Mouse (Mus musculus): ENCODE data around the gene Loxl3.

Gene Loxl3

DNA sequence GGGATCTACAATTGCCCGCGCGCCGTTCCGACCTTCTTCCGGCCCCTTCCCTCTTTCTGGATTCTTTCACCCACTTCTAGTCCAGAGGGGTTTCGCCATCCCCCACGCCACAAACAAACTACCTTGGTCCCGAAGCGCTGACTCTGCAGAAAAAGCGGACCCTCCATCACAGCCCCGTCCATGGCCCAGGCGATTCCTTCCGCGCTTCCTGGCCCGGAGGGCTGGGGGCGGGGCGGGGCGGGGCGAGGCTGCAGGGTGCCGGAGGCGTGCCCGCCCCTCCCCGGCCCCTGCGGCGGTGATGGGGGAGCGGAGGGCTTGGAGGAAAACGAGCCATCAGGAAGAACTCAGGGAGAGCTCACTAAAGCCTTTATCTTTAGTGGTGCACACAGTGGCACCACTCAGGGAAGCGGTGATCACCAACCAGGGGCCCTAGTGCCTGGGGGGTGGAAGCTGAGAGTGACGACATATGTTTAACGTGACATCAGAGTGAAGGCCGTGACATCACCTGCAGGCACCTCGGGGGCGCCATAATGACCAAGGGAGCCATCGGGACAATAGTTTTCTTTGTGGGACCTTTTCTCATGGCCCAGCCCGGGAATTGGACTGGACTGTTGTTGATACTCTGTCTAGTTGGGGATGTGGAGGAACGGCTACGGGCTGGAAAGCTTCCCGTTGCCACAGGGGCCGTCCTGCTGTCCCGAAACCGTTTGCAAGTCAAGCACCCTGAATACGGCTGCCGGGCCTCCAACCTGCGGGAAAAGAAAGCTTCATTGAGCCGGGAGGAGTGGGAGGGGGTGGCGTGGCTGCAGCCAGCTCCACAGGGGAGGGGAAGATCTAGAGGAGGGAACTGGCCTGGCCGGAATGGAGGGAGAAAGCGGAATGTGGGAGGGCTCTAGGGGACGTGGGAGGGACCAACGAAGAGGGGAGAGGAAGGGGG is at the start of gene Loxl3, which contains the start of gene Dok1:
TSS of gene Loxl3 (plus strand) at position 925 of the 937 bp plus-strand sequence.
TSS of gene Dok1 (minus strand) at position 223 of the 937 bp plus-strand sequence.
- peak in 1 of 2 experiments; percentile 28 for DNase-seq (ENCODE audit: low spot score in 2 of 2)

DNA sequence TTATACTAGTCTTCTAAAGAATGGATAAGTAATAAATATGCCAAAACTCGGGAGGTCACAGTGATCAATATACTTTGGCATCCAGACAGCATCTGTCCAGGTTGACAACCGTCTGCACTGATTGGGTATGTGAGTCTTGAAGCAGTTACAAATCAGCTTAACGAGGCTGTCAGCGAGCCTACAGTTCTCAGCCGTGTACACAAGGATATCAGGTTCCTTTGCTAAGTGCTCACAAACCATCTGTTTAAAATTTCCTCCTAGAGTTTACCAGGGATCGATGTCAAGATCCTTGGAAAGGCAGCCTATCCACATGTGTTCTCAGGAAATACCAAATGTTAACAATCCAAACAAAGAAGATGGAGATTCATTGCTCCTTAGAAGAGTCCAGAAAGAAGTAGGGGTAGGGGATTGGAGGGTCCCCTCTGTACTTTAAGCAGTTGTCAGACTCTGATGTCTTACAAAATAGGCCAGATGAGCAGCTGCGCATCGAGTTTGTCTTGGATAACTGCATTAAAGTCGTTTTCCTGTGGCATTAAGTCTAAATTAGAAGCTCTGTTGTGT is 46.5 kb upstream of the Loxl3 start:
- no peak for DNase-seq (ENCODE audit: low spot score in 2 of 2)

DNA sequence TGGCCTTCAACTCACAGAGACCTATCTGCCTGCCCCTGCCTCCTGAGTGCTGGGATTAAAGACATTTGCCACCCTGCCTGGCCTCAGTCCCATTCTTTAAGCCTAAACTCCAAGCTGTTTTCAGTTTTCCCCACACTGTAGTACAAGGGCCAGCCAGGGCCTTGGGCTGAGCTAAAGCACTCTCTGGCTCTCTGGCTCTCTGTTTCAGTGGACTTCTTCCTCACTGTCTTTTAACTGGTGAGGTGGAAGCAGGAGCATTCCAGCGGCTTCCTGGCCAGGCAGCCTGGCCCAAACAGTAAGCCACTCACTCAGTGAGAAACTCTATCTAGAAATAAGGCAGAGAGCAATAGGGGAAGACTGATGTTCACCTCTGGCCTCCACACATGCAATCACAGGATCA is 40.3 kb upstream of the Loxl3 start:
- no peak for DNase-seq (ENCODE audit: low spot score in 2 of 2)

DNA sequence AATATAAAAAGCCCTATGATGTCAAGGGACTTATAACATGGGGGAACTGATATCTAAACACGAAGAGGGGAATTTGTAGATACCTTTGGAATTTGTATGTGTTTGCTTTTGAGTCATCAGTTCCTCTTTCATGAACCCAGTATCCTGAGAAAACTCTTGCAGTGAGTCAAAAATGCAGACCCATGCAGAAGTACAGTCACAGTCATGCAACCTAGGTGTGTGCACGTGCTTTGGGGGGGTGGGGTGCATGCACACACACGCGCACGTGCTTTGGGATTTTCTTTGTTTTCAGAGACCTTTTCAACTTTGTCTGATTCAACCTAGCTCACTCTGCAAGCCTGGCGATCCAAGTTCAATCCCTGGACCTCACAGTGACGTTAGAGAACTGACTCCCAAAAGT is 39.6 kb upstream of the Loxl3 start:
- no peak for DNase-seq (ENCODE audit: low spot score in 2 of 2)

DNA sequence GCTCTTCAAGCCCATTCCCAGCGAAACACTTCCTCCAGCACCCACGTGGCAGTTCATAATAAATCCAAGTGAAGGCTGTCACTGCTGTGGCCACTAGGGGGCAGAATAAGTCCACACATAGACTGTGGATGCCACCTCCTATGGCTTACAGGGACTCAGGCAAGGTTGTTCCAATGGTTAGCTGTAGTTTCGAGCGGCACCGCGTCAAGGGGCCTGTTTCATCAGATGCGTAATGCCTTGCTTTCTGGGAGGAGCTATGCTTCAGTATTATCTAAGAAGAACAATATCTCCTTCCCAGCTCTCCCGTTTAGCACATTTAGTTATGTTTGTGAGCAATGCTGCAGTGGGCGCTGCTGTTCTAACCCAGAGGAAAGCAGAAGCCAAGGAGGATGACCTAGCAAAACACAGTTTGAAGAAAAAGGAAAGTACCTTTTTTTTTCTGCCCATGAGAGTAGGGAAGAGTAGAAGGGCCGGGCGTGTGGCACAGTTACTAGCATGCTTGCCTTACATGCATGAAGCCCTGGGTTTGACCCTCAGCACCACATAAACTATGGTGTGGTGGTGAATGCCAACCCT is 37.1 kb upstream of the Loxl3 start:
- peak; percentile 86 to 97 for DNase-seq (ENCODE audit: low spot score in 2 of 2)

DNA sequence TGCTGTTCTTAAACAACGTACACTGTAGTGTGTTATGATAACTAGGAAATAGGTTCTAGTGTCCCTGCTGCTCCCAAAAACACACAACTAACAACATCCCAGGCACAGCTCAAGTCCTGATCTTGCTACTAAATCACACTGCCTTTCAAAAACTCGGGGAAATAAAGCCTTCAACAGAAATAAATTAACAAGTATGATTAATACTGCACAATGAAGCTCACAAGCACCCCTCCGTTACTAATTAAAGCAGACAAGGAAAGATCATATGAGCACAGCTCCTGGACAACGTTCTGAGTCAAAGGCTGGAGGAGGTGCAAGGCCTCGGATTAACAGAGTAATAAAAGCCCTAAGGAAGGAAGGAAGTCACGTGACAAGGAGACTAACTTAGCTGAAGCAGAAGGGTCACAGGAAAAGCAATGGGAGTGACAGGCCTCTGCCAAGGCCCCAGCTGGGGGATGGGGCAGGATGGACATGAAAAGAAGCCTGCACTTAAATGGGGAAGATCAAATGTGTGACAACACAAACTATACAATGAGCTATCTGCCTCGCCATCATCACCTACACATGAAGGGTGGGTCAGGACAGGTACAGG is 36.4 kb upstream of the Loxl3 start:
- DNase-seq (ENCODE audit: low spot score in 2 of 2): peak; percentile 18 to 23

DNA sequence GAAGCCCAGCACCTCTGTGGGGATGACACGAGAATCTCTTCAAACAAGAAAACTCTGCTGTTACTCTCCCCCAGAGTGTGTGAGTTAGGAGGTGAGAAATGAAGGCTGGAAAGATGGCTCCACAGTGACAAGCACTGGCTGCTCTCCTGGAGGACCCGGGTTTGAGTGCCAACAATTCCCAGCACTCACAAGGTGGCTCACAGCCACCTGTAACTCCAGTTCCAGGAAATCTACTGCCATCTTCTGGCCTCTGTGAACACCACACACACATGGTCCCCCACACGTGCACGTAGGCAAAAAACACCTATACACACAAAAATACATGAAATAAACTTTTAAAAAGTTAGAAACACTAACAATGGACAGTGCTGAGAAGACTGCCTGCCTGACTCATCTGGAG is 35.6 kb upstream of the Loxl3 start:
- DNase-seq (ENCODE audit: low spot score in 2 of 2): no peak

DNA sequence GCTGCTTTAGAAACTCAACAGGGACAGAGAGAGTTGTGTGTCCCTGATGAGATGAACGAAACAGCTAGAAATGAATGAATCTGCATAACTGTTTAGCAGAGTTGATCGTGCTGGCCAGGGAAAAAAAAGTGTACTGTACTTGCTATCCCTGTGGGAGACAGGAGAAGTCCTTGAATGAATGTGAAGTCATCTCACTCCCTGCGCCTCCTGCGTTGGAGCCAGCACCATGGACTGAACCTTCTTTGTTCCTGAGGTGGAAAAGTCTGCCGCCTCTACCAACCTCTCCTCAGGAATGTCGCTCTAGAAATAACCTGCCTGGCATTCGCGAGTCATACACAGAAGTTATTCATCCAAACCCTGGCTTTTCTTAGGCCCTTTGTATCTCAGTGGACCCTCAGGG is 34.0 kb upstream of the Loxl3 start:
- no peak for DNase-seq (ENCODE audit: low spot score in 2 of 2)

DNA sequence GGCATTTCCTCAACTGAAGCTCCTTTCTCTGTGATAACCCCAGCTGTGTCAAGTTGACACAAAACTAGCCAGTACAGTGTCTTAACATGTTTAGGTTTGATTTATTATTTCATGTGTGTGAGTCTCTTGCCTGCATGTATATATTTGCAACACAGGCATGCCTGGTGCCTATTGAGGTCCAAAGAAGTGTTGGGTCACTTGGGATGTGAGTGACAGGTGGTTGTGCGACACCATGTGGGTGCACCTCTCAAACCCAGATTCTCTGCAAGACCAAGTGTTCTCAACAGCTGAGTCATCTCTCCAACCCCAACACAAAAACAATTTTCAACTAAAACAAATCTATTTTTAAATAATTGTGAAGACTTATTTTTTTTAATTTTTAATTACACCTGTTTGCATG is 30.9 kb upstream of the Loxl3 start:
- DNase-seq (ENCODE audit: low spot score in 2 of 2): no peak

DNA sequence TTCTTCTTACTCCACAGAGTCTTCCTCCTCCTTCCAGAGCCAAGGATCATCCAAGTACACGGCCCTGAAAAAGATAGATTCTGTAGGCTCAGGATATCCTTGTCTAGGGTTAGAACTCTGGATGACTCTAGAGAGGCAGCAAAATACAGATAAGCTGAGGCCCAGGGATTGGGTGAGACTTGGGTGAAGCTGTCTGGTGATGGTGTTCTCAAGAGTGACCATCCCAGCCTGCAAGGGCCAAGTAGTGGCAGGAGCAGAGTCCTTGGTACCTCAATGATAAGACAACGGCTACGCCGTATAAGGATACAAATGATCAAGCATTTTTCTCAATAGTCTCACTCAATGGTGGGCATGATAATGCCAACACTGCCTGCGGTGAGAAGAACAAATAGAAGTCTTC is 30.1 kb upstream of the Loxl3 start:
- no peak for DNase-seq (ENCODE audit: low spot score in 2 of 2)

DNA sequence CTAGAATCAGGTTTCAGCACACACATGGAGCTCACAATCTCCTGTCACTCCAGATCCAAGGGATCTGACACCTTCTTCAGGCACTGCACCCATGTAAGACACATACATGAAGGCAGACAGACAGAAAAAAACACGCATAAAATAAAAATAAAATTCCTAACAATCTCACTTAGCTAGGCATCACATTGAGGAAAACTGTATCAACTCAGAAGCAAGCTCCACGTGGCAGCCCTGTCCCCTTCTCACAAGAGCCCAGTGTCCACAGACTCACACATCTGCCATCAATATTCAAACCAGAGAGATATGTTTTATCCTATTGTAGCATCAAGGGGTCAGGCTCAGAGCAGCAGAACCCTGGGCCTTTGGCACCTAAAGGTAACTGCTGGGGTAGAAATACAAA is 29.7 kb upstream of the Loxl3 start:
- no peak for DNase-seq (ENCODE audit: low spot score in 2 of 2)

DNA sequence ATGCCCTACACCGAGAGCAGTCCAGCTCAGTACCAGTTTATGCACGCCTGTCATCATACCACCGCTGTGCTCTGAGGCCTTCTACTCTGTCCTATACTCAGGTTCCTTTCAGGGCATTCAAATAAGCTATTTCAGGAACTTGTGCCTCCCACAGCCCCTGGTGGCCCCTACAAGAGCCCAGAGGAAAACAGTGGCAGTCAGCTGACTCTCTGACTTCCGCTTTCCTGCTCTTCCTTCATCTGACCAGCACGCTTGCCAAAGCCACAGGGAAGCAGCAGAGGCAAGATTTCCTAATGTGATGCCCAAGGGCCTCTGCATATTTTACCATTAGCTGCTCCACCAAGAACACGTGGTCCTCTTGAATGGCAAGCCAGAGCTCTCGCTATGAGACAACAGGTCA is 29.1 kb upstream of the Loxl3 start:
- peak; percentile 15 to 28 for DNase-seq (ENCODE audit: low spot score in 2 of 2)

DNA sequence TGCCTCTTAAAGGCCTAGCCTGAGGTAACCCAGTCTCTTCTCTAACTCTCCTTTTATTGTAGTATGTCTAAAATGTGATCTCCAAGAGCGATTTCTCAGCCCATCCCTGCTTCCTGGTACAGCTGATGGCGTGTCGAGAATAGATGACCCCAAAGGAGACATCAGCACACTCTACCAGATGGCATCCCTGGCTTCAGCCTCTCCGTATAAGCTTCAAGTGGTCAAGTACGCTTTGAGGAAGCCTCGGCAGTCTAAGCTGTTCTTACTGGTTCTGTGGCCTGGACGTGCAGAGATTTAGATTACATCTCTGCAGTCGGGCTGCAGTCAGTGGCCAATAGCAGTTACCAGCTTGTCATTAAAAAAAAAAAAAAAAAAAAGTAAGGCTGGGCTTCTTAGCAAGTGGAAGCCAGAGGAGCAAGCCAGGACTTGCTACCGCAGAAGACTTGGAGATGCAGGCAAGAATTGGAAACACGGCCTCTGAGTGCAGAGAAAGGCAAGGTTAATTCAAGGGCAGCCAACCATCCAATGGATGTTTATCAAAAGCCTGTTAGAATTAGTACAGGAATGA is 28.4 kb upstream of the Loxl3 start:
- DNase-seq (ENCODE audit: low spot score in 2 of 2): no peak

DNA sequence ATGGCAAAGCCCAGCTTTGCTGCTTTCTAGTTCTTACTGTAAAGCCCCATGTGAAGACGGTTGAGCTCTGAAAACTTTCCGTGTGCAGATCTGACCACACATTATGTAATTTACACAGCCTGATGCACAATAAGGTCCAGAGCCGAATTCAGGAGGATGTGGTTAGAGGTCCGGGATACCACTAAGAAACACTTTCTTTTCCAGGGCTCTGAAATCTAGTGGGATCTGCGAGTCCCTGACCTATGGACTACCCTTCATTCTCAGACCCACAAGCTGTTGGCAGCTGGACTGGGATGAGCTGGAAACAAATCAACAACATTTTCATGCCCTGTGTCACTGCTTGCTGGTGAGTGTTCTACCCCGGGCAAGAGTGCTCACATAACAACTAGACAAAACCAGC is 27.9 kb upstream of the Loxl3 start:
- no peak for DNase-seq (ENCODE audit: low spot score in 2 of 2)

DNA sequence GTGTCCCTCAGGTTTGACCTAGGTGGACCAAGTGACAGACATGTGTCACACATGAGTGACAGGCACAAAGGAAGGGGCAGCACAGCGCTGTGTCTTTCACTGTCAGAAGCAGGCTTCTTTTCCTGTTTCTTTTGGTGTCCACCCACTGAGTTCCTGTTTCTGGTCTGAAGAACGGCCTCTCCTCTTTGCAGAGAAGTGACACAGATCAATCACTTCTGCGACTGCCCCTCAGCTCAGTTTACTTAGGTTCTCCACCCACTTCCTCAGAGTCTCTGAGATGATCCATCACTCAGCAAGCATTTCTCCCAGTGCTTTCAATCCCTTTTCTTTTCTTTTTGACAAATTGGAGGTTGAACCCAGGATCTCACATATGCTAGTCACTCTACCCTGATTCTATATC is 25.3 kb upstream of the Loxl3 start:
- no peak for DNase-seq (ENCODE audit: low spot score in 2 of 2)

DNA sequence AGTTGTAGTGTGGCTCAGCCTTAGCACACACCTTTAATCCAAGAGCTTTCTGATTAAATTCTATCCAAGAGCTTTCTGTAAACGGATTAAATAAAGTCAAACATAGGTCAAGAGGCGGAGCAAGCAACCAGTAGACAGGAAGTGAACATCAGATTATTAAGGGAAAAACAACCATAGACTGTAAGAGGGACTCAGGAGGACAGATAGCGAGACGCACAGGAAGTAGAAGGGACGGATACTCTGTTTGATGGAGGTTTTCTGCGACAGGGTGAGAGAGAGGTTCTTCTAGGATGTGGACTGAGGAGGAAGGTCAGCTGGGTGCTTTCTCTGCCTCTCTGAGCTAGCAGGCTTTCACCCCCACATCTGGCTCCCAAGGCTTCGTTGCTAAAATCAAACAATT is 24.0 kb upstream of the Loxl3 start:
- no peak for DNase-seq (ENCODE audit: low spot score in 2 of 2)

DNA sequence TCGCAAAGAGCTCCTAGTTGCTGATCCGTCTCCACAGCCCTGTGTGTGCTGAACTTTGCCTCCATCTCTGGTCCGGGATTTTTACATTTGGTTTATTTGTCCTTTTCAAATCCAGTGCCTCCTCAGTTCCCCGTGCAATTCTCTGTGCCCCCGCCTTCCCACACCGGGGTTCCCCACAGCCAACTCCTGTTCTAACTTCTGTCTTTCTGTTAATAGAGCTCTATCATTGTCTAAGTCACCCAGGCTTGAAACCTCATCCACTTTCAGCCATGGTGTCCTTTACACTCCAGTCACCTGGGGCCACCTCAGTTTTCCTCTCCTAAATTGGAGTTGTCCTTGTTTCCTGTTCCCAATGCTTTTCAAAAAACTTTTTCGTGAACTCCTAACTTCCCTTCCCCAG is 22.7 kb upstream of the Loxl3 start:
- DNase-seq (ENCODE audit: low spot score in 2 of 2): no peak

DNA sequence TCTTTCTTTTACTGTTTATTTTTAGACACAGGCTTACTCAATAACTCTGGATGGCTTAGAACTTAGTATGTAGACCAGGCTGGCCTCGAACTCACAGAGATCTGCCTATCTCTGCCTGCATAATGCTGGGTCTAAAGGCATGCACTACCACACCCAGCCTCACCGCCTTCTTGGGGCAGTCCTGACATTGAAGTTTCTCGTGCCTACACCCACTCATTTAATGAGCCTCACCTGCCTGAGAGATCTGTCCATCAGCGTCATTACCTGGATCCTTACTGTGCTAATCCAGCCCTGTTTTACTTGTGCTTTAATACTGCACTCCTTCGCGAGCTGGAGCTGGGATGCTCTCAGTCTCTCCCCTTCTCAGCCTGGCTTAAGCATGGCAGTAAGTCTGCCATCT is 22.2 kb upstream of the Loxl3 start:
- DNase-seq (ENCODE audit: low spot score in 2 of 2): no peak

DNA sequence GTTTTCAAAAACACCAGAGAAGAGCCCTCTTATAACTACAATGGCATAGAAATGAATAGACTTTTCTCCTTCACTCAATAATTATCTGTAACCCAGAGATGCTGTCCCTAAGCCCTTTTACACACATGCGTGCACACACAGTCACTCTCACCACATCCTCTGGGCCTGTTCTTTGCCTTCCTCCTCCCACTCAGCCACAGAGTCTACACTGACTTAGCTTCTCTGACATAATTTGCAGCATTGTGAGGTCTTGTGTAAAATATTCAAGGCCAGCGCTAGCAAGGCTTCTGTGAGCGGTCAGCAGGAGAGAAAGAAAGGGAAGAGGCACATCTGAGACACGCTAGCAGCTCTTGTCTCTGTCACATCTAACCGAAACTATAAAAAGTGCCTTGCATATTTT is 20.5 kb upstream of the Loxl3 start:
- DNase-seq (ENCODE audit: low spot score in 2 of 2): no peak

DNA sequence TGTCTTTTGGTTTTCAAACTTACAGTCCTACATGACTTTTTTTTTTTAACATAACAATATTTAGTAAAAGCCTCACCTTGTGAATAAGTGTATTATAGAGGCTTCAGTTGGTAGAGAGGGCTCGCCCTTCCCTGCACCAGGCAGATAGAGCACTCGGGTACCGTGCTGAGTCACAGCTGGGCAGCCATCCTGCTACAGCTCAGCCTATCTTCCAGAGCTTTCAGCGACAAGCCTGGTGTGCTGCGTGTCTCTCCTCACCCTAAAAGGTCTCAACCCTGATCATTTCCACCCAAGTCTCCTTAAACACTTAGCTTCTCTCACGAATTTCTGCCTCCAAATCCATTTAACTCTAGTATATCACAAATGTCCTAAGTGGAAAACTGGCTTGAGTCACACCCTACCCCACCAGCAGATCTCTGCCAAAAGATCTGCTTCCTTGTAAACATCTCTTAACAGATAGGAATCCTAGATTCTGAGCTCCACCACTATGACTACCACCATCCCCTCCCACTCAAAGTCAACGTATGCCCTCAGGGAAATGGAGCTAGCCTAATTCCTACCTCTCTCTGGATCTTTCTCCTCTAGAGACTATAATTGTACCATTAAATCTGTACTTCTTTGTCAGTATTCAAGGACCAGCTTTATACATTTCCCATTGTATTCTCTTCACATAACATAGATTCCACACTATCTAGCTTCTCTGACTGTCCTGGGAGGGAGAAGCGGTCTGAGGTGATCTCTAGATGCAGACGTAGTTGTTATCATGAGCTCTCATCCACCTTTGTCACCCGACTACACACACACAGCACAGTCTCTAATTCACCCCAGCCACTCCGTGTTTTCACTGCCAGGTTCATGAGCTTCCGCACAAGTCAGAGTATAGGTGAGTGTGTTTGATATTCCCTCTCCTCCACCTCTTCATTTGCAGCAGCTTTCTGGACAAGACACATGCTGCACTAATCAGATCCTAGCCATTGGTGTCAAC is 19.2 kb upstream of the Loxl3 start:
- DNase-seq (ENCODE audit: low spot score in 2 of 2): no peak

DNA sequence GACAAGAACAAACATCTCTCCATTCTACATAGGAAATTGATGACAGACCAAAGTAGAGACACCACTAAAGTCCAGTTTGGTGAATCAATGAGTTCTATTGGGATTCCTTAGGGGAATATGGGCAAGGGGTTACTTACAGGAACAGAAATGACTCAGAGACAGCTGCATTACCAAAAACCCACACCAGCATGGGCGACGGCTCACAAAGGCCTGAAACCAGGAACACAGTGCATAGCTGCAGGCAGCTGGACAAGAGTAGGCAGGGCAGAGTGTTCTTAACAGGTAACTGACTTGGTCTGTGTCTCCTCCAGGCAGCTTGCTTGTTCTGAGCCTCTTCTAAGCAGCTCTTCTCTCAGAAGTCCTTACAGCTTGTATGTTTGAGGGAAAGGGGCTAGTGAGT is 18.2 kb upstream of the Loxl3 start:
- no peak for DNase-seq (ENCODE audit: low spot score in 2 of 2)
